Mouse (Mus musculus): ENCODE data around the gene Rnf225.

DNA sequence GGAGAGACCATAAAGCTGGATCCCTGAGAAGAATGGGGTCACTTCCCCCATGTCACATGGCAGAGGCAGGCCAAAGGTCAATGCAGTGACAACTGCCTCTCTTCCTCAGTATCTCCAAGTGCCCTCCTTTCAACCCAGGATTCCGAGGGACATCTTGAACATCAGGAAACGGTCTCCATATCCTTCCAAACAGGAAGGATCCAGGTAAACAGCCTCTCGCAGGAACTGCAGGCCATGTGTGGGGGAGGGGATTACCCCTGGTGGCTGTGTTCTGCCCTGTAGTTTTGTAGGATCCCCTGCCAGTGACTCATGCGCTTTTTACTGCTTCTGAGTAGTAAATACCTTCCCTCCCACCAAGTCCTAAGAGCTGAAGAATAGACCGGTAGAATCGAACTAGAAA is 52.6 kb downstream of the Rnf225 start:
- TF ChIP-seq POLR2A (IDR thresholded peaks at IDR 0.05; ENCODE audit: borderline replicate concordance, extremely low read depth, low read depth, low read length) (no peak), CTCF (IDR thresholded peaks at IDR 0.05; ENCODE audit: insufficient read depth, low read length) (no peak)

Measured in lung, adult 2 months (tissue).